Mouse (Mus musculus) fibroblast of lung, adult 2 months (primary cell): ENCODE results near the gene Olfr633.
"Not testable (repeated sequence)": the region's sequence is repeated elsewhere in the genome, so short reads cannot be mapped to it uniquely, and the experiment has no call there.

Source experiments
- DNase-seq: peaks from one replicate; pipeline ENCODE4 v3.0.0-alpha.2; 2011; ENCODE audit warnings: low read depth

Olfr633 gene

GRCm38 (mm10) chr7:103944137-103944536 lies at the start of gene Olfr633:
Olfr633 (plus strand) TSS chr7:103944437.
- no peak for DNase-seq

DNA sequence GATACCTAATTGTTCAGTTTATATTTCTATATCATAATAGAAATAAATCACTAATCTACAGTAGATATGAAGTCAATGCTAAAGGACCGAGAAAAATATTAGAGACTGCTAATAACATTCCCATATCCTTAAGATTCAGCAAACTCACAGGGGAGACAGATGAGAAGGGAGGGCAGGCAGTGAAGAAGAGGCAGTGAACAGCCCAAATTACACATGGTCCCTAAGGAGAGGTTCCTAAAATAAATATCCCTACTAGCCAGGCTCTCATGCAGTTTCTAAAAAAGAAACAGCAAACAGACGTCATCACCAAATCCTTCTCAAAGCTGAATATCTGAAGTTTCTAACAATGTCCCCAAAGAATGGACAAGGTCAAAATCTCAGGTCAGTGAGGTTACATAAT lies 41.0 kb upstream of the Olfr633 start, which contains the start of gene Olfr65:
Gene Olfr65, plus strand, starts transcription at position 301 of the 400 bp plus-strand sequence.
- no peak for DNase-seq

GRCm38 (mm10) chr7:103910047-103910446 lies 34.2 kb upstream of the Olfr633 start:
- no peak for DNase-seq

DNA sequence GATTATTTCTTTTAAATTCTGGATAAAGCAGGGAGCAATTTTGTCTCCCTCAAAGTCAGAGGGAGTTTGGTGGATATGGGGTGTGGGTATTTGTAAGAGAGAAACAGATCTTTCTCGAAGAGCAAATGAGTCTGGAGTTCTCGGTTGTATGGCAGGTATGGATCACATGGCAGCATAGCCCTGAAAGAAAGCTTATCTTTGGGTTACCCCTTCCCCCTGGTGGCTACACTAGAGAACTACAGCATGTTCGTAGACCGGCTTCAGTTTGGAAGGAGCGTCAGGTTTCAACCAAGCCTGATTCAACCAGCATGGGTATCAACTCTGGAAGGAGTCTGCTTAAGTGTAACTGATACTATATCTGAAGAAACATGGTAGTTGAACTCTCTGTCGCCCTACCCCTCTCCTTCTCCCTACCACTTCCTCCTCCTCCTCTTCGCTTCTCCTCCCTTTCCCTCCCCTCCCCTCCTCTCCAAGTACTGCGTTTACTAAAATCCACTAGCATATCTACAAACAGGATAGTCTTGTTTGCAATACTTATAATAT lies 31.2 kb upstream of the Olfr633 start:
- no peak for DNase-seq

GRCm38 (mm10) chr7:103915338-103915737 lies 28.9 kb upstream of the Olfr633 start:
- no peak for DNase-seq

GRCm38 (mm10) chr7:103928525-103928924 lies 15.7 kb upstream of the Olfr633 start, which contains the start of gene Olfr631:
Olfr631 (plus strand) TSS chr7:103928825.
- DNase-seq, result no peak

DNA sequence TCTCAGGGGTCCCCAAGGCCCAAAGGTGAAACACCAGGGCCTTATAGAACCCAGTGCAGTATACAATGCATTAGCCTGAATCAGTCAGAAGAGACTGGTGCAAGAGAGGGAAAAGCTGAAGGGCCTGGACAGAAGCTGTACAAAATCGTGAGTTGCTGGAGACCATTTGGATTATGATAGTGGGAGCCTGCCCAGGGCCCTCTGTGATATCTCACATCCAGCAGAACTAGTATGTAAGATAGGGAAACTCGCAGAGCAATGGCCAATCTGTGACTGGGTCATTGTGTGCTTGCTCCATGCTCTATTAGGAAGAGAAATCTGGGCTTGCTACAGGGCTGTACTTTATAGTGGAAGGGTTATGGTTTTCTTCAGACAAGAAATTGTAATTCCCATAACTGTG lies 10.0 kb upstream of the Olfr633 start, which contains the start of gene Olfr632:
Gene Olfr632, plus strand, starts transcription at position 84 of the 400 bp plus-strand sequence.
- no peak for DNase-seq

DNA sequence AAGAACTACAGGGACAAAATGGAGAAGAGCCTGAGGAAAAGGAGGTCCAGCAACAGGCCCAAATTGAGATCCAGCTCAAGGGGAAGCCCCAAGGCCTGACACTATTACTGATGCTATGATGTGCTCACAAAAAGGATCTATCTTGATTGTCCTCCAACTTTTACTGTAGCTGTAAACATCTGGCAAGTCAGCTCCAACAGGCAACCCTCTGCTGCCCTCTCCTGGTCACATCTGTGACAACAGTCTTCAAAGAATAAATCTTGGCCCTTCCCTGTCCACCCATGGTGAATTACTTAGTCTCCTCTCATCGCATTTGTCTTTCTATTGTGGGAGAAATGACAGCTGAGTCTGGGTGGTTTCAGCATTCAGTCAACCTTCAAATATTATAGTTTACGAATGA lies 1.5 kb upstream of the Olfr633 start:
- peak; percentile 2 for DNase-seq

DNA sequence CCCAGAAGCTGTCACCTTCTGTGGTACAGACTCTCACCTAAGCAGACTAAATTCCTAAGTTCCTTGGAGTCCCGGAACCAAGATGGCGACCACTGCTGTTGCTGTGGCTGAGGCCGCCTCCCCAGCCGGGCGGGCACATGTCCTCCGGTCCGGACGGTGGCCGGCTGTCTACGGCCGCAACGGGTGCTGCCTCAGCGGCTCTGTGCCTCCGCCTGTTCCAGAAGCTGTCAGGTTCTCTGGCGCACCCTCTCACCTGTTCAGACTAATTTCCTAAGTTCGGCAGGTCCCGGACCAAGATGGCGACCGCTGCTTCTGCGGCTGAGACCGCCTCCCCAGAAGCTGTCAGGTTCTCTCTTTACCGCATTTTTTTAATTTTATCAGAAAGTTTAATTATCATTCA lies 22.6 kb downstream of the Olfr633 start:
- not testable (repeated sequence) for DNase-seq

GRCm38 (mm10) chr7:103970852-103971251 lies 26.6 kb downstream of the Olfr633 start, which contains the start of gene Olfr635:
Olfr635 (plus strand) TSS chr7:103971152.
- DNase-seq, result no peak

DNA sequence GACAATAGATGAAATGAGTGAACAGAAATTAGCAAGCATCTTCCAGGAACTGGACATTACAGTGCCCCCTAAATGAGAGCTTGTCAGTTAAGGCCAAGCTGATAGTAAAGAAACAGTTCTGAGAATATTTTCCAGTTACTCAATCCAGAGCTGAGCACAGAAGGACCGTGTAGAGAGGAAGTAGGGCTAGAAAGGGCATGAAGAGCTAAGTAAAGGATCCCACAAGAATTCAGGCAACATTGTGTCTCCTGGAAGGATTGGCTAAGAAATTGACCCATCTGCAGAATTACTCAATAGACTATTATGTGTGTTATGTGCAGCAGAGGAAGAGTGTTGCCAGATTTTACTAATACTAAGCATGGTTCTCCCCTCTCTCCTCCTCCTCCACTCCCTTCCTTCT lies 27.5 kb downstream of the Olfr633 start:
- DNase-seq, result no peak

DNA sequence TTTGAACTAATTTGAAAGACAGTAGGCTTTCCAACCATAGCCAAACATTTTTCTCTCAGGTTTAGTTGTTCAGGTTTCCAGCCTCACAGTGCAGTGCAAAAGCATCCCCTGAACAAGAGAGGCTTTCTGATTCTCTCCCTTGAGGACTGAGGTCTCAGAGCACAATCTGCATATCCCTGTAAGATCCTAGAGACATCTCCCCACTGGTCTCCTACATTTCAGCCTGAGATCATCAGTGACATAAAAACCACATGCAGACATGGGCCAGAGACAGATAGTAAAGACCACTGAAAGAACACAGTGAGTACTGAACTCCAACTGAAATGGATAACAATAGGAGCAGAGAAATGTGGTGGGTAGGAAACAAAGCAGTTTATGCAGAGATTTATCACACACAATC lies 54.2 kb downstream of the Olfr633 start, which contains the start of gene Olfr638:
Gene Olfr638, plus strand, starts transcription at position 301 of the 400 bp plus-strand sequence.
- DNase-seq, result no peak
